Mouse (Mus musculus) hindbrain, embryonic 12.5 days (tissue): ENCODE data around the gene Hist1h2ah. TPM values are rescaled to one million over a fixed set of nuclear protein-coding genes. Genes with fewer than 3 reads are reported as not detected.

ENCODE experiments used
- microRNA-seq: library from miRNA; unstranded; fragments of <30 nt; microRNA quantifications from one replicate; pipeline ENCODE4, GENCODE M21; 2017
- polyA plus RNA-seq: library from polyadenylated mRNA; unstranded; fragments of >200 nt; fragmentation: Nextera tagmentation; extraction: Ambion mirVana; gene quantifications from 2 replicates; pipeline ENCODE4 v1.2.1, GENCODE M21; 2016

Hist1h2ah gene
- polyA plus RNA-seq, 1 experiment from 2014 or later: 17.9 TPM

Small RNA genes within 50 kb of the gene (microRNA-seq; reads per million reads assigned to microRNA genes)
- gene Gm26300 (not detected), gene Gm44390 (not detected), gene Gm44486 (not detected)

Other genes starting within 250 kb of the Hist1h2ah start
- 5.2 TPM in 1 of 2 replicates, not detected in the other for gene Hist1h2an, start 248.3 kb downstream of the Hist1h2ah start, polyA plus RNA-seq
- gene Hist1h2bp, start 248.1 kb downstream of the Hist1h2ah start, polyA plus RNA-seq: 1.9 and 2.4 TPM in 2 replicates
- 14.1 and 15.3 TPM in 2 replicates for gene Hist1h2bq, start 225.4 kb downstream of the Hist1h2ah start, polyA plus RNA-seq
- gene Hist1h2ao, start 225.1 kb downstream of the Hist1h2ah start, polyA plus RNA-seq: 3.4 TPM in 1 of 2 replicates, not detected in the other
- gene Hist1h4m, start 223.8 kb downstream of the Hist1h2ah start, polyA plus RNA-seq: not detected in 2 replicates
- gene Hist1h4n, start 203.4 kb downstream of the Hist1h2ah start, polyA plus RNA-seq: 6.2 and 10.1 TPM in 2 replicates
- gene Hist1h2ap, start 202.1 kb downstream of the Hist1h2ah start, polyA plus RNA-seq: 2,700 and 3,374 TPM in 2 replicates
- gene Hist1h2br, start 201.8 kb downstream of the Hist1h2ah start, polyA plus RNA-seq: 14.3 and 15.1 TPM in 2 replicates
- 19.1 and 20.5 TPM in 2 replicates for gene Zfp184, start 90.5 kb downstream of the Hist1h2ah start, polyA plus RNA-seq
- gene Pom121l2, start 54.4 kb downstream of the Hist1h2ah start, polyA plus RNA-seq: 0.14 TPM in 1 of 2 replicates, not detected in the other
- gene Prss16, start 25.8 kb downstream of the Hist1h2ah start, polyA plus RNA-seq: 0.23 and 0.48 TPM in 2 replicates
- gene Hist1h2bk, start 302 bp upstream of the Hist1h2ah start, polyA plus RNA-seq: 5.5 and 9.1 TPM in 2 replicates
- 18.2 and 20.9 TPM in 2 replicates for gene Hist1h4i, start 5.8 kb upstream of the Hist1h2ah start, polyA plus RNA-seq
- gene Hist1h2ag, start 7.4 kb upstream of the Hist1h2ah start, polyA plus RNA-seq: 52.7 and 56.3 TPM in 2 replicates
- 7.2 and 11.9 TPM in 2 replicates for gene Hist1h2bj, start 7.6 kb upstream of the Hist1h2ah start, polyA plus RNA-seq
- not detected in 2 replicates for gene Vmn1r188, start 48.9 kb upstream of the Hist1h2ah start, polyA plus RNA-seq
- gene Vmn1r189, start 70.3 kb upstream of the Hist1h2ah start, polyA plus RNA-seq: not detected in 2 replicates
- gene Vmn1r191, start 148.4 kb upstream of the Hist1h2ah start, polyA plus RNA-seq: not detected in 2 replicates
- gene Vmn1r192, start 155.6 kb upstream of the Hist1h2ah start, polyA plus RNA-seq: not detected in 2 replicates
- gene Vmn1r193, start 187.6 kb upstream of the Hist1h2ah start, polyA plus RNA-seq: not detected in 2 replicates
- not detected in 2 replicates for gene Vmn1r194, start 208.6 kb upstream of the Hist1h2ah start, polyA plus RNA-seq
- not detected in 2 replicates for gene Vmn1r195, start 235.0 kb upstream of the Hist1h2ah start, polyA plus RNA-seq